Mouse (Mus musculus): Measurements from ENCODE around the gene Kel.

- TF ChIP-seq POLR2A (IDR thresholded peaks at IDR 0.05; ENCODE audit: borderline replicate concordance, low read depth, low read length) (no peak), CTCF (IDR thresholded peaks at IDR 0.05; ENCODE audit: low read depth, low read length) (no peak)
Observed at GRCm38 (mm10) chr6:41642765-41643164, 61.4 kb downstream of the Kel start.
